Mouse (Mus musculus) megakaryocyte progenitor cell, adult 5-6 weeks (primary cell): ENCODE measurements around the gene Hnrnpk. TPM values are rescaled to one million over a fixed set of nuclear protein-coding genes. Genes with fewer than 3 reads are reported as not detected.

Experiments
- total RNA-seq, 2 experiments: library from RNA; stranded (forward) in 1 of 2; stranded (reverse) in 1 of 2; fragments of 157-497, 149-512 nt in 1 of 2; fragments of 200-1000 nt in 1 of 2; gene quantifications; 2 replicates each; pipeline versions ENCODE4 v1.2.3 to v1.2.4; 2015 to 2017

The Hnrnpk gene
- total RNA-seq, 2 experiments from 2014 or later: 878 to 1,846 TPM

Other genes with a start within 250 kb of the Hnrnpk start
- 46.2 and 52.9 TPM in 2 replicates for gene Idnk, start 245.7 kb downstream of the Hnrnpk start, total RNA-seq (2015)
- gene Idnk, start 245.7 kb downstream of the Hnrnpk start, total RNA-seq (2017): 36.8 and 44.9 TPM in 2 replicates
- gene Ubqln1, start 187.7 kb downstream of the Hnrnpk start, total RNA-seq (2015): 52.2 and 57.6 TPM in 2 replicates
- gene Ubqln1, start 187.7 kb downstream of the Hnrnpk start, total RNA-seq (2017): 53.0 and 64.7 TPM in 2 replicates
- gene Gkap1, start 127.6 kb downstream of the Hnrnpk start, total RNA-seq (2015): 10.9 and 11.6 TPM in 2 replicates
- 14.6 and 20.2 TPM in 2 replicates for gene Gkap1, start 127.6 kb downstream of the Hnrnpk start, total RNA-seq (2017)
- gene Kif27, start 44.2 kb downstream of the Hnrnpk start, total RNA-seq (2015): 0.20 TPM in 1 of 2 replicates, not detected in the other
- not detected in 2 replicates for gene Kif27, start 44.2 kb downstream of the Hnrnpk start, total RNA-seq (2017)
- gene 2210016F16Rik, start 18.1 kb downstream of the Hnrnpk start, total RNA-seq (2015): 17.3 and 20.6 TPM in 2 replicates
- gene 2210016F16Rik, start 18.1 kb downstream of the Hnrnpk start, total RNA-seq (2017): 11.4 and 11.8 TPM in 2 replicates
- 38.1 and 39.8 TPM in 2 replicates for gene Rmi1, start 1.1 kb downstream of the Hnrnpk start, total RNA-seq (2015)
- gene Rmi1, start 1.1 kb downstream of the Hnrnpk start, total RNA-seq (2017): 17.7 and 27.0 TPM in 2 replicates
- not detected in 2 replicates for gene Slc28a3, start 207.5 kb upstream of the Hnrnpk start, total RNA-seq (2015)
- gene Slc28a3, start 207.5 kb upstream of the Hnrnpk start, total RNA-seq (2017): not detected in 2 replicates